Mouse (Mus musculus): ENCODE data around the gene Nmrk2. TPM values are rescaled to one million over a fixed set of nuclear protein-coding genes. Genes with fewer than 3 reads are reported as not detected.

Nmrk2 gene
- total RNA-seq, 1 experiment from 2014 or later: not detected

DNA sequence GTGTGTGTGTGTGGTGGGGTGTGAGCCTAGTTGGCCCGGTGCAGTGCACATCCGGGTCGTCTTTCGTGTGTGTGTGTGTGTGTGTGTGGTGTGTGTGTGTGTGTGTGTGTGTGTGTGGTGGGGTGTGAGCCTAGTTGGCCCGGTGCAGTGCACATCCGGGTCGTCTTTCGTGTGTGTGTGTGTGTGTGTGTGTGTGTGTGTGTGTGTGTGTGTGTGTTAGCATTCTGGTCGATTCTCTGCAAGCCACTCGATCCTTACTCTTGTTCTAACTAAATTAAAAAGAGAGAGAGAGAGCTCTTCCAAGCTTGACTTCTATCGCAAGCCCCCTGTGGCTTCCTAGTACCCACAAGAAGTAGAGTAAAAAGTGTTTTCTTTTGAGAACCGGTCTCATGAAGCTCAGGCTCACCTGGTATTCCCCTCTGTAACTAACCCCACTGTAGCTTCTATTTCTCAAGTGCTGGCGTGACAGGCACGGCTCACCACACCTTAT lies 32.4 kb downstream of the Nmrk2 start:
- peak; percentile 20; the same call in 1 of the 2 replicates for ATAC-seq (replicated peaks; ENCODE audit: low read depth, poor library complexity, severe bottlenecking)

DNA sequence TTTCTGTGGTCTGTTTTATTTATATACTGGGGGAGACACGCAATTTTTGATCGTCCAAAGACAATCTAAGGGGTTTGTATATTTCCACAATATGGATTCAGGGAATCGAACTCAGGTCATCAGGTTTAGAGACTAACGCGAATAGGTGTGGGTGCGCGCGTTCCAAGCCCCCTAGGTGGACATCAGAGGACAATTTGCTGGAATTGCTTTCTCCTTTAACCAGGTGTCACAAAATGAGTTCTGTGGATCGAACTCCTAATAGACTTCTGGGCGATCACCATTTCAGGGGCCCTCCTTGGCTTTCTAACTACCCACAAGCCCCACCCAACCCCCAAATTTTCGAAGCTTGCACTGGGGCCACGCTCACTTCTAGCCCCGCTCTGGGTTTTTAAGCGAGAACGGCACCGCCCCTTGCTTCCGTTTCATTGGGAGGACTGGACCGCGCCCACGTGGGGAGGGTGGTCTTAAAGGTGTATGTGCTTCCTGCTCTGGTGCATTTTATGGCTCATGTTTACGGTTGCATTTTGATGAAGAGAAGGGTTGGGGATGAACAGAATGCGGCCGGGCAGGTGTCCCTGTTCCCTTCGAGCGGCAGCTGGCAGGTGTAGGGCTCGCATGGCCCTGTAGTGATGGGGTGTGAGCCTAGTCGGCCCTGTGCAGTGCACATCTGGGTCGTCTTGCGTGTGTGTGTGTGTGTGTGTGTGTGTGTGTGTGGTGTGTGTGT lies 33.2 kb downstream of the Nmrk2 start:
- peak; percentile 55 for ATAC-seq (replicated peaks; ENCODE audit: low read depth, poor library complexity, severe bottlenecking)

DNA sequence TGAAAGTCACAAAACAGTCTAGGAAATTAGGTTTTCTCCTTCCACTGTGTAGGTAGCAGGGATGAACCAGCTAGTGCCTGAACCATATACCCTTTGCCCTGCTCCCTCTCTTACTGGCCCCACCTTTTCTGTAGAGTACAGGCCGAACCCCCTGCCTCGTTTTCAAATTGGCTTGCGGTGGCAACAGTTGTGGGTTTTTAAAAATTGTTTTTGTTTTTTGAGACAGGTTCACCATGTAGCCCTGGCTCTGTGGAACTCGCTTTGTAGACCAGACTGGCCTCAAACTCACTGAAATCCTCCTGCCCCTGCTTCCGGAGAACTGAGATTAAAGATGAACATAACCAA lies 33.8 kb downstream of the Nmrk2 start:
- peak; percentile 9; the same call in 1 of the 2 replicates for ATAC-seq (replicated peaks; ENCODE audit: low read depth, poor library complexity, severe bottlenecking)

DNA sequence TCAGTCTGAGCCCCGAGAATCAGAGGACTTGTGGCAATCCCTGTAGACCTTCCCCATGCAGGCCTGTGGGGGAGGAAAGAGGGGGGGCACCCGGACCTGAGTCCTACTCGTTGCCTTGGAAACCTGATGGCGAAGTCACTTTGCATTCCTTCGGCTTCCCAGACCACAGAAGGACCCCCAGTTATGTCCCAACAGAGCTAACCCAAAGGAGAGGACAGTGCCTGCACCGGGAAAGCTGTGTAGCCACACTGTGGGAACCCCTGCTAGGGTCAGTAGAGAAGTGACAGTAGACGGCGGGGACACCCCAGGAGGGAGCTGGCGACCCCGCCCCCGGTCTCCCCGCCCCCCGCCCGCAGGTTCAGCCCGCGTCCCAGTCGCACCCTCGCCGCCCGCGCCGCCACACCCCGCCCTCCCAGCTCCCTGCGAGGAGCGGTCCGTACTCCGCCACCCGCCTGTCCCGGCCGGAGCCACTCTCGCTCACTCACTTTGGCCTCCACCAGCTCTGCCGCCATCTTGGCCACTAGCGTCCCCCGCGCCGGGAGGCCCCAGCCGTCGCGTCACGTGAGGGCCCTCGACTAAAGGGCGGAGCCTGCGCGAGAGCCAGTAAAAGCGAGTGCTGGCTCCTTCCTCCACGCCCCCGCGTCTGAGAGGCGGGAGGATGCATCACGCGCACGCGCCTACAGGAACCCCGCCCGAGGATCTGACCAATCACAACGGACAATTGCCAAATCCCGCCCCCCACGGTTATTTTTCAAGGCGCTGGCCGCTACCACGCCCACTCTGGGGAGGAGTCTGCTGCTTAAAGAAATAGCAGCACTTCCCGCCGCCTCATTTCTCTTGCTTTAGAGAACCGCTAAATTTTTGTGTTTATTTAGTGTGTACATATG lies 34.4 kb downstream of the Nmrk2 start, which contains the start of gene Pias4:
Gene Pias4 (minus strand): TSS at position 724 of the 887 bp plus-strand sequence.
- peak; percentile 85 for ATAC-seq (replicated peaks; ENCODE audit: low read depth, poor library complexity, severe bottlenecking)

DNA sequence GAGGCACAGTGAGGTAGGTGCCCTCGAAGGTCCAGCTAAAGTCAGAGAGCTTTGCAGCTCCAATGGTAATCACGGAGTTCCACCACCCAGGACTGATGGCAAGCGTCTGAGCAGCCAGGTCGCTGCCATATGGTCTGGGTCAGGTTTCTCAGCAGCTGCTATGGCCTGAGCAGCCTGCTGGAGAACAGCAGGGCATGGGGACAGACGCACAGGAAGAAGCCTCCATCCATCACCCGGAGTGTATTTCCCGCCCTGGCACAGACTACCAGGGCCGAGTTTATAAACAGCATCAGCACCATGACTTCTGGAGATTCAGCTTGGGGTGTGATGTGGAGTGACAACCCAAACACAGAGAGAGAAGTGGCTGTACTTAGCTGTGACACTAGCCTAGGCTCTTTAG lies 36.7 kb downstream of the Nmrk2 start:
- no peak for ATAC-seq (replicated peaks; ENCODE audit: low read depth, poor library complexity, severe bottlenecking)

DNA sequence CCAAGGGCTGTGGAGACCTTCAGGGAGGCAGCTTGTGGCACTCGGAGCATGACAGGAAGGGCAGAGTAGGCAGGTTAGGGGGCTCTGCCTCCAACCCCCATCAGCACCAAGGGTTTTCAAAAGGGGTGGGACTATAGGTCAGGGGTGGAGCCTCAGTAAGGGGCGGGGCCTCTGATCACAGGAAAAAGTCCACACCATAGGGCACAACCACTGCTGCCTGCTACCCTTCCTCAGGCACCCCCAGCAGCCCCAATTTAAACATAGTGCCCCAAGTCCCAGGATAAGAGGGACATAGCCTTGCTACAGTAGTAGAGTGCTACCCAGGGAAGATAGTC lies 39.6 kb downstream of the Nmrk2 start:
- ATAC-seq (replicated peaks; ENCODE audit: low read depth, poor library complexity, severe bottlenecking): peak; percentile 63

DNA sequence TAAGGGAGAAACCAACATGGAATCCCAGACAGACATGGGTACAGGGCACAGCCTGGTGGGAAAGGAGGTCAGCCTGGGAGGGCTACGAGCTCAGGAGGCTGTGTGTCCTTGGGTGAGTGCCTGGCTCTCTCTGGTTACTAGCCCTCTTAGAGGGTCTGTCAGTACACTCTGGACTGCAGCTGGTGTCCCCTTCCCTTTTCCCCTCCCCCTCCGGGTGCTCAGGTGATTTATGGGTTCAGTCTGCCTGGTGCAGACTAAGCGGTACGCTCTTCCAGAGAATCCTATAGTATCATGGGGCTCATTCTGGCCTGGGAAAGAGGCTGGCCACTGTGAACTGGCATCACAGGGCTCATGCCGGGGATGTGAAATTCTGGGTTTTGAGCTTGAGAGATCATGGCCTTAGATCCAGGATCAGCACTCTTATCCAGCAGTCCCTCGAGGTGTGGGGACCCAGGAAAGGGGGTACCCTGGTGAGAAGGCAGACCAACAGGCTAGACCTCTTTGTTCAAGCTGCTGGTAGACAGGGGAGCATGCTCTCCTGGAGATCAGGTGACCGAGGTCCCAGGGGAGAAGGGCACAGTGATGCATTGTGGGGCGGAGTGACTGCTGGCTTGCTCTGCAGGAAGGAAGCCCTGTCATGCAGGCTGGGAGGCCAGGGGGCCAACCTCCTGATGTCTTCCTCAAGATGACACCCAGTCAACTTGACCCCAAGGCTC lies 40.1 kb downstream of the Nmrk2 start:
- ATAC-seq (replicated peaks; ENCODE audit: low read depth, poor library complexity, severe bottlenecking): peak; percentile 37

DNA sequence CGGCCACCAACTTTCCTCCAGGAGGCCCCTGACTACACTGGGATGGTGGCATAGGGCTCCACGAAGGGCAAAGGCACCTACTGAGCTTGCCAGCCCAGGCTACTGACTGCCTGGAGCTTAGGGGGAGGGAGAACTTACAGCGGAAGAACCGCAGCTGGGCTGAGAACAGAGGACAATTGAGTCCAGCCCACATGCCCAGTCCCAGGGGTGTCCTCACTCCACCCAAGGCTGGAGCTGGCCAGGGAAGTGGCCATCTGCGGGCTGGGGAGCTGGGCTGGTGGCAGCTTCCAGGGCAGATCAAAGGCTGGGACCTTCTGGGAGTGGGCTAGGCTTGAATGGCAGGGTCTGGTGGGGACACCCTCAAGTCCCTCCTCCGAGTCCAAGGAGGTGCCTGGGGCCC lies 47.1 kb downstream of the Nmrk2 start:
- no peak for ATAC-seq (replicated peaks; ENCODE audit: low read depth, poor library complexity, severe bottlenecking)

DNA sequence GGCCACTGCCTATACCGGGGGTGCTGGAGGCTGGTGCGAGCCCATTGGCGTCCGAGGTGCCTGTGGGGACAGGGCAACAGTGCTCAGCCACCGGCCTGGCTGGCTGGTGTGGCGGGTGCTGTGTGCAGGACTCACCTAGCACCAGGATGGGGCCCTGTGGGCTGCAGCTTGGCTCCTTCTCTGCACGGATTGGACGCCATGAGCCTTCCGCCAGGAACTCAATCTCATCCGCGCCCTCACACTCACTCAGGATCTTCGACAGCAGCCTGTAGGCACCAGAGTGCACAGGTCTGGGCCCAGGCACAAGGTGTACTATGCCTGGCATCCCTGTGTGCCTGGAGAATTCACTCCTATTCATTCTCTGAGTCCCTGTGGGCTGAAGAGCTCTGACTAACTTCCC lies 47.5 kb downstream of the Nmrk2 start:
- no peak for ATAC-seq (replicated peaks; ENCODE audit: low read depth, poor library complexity, severe bottlenecking)

DNA sequence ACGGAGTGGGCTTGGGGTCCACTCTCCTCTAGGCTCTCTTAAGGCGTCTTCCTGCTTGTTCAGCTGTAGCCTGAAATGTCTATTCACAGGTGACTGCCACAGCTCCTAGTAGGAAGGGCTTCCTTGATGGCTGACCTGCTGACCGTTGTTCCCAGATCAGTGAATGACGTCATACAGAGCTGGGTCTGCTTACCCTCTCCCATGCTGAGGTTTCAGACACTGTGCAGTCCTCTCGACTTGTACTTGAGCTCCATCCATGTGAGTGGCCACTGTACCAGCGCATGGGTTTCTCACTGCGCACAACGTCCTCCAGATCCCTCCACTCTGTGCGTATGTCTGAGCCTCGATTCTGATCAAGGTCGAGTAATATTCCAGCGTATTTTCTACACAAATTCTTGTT lies 49.2 kb downstream of the Nmrk2 start:
- ATAC-seq (replicated peaks; ENCODE audit: low read depth, poor library complexity, severe bottlenecking): no peak

DNA sequence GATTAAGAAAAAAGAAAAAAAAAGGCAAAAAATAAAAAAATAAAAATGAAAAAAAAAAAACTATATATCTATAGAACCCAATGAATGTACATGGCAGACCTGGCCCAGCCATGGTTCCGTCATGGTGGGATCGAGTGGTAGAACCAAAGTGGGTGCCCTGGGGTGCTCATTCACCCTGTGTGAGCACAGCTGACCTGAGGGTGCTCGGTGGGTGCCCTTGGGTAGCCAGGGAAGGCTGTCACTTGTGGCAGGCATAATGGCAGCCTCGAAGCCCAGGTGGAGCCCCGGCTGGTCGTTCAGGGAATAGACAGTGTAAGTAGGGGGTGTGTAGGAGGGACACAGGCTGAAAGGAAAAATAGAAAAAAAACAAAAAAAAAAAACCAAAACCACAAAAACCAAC lies 50.6 kb downstream of the Nmrk2 start:
- no peak for ATAC-seq (replicated peaks; ENCODE audit: low read depth, poor library complexity, severe bottlenecking)

Other genes starting within 250 kb of the Nmrk2 start
- 0.18 and 2.2 TPM in 2 replicates for gene Gng7, start 187.1 kb downstream of the Nmrk2 start, total RNA-seq (2017)
- not detected in 2 replicates for gene Diras1, start 176.4 kb downstream of the Nmrk2 start, total RNA-seq (2017)
- gene Slc39a3, start 164.6 kb downstream of the Nmrk2 start, total RNA-seq (2017): 4.1 and 5.5 TPM in 2 replicates
- 41.4 and 43.1 TPM in 2 replicates for gene Sgta, start 141.9 kb downstream of the Nmrk2 start, total RNA-seq (2017)
- gene Thop1, start 132.0 kb downstream of the Nmrk2 start, total RNA-seq (2017): 18.6 and 25.9 TPM in 2 replicates
- 0.18 and 0.58 TPM in 2 replicates for gene Creb3l3, start 103.2 kb downstream of the Nmrk2 start, total RNA-seq (2017)
- 56.2 and 61.8 TPM in 2 replicates for gene Map2k2, start 96.1 kb downstream of the Nmrk2 start, total RNA-seq (2017)
- 13.1 and 14.5 TPM in 2 replicates for gene Zbtb7a, start 66.8 kb downstream of the Nmrk2 start, total RNA-seq (2017)
- gene Pias4, start 34.1 kb downstream of the Nmrk2 start, total RNA-seq (2017): 8.4 and 17.5 TPM in 2 replicates
- gene Eef2, start 25.4 kb downstream of the Nmrk2 start, total RNA-seq (2017): 1,623 and 1,948 TPM in 2 replicates
- 14.3 and 29.8 TPM in 2 replicates for gene Dapk3, start 19.0 kb downstream of the Nmrk2 start, total RNA-seq (2017)
- gene 4930442H23Rik, start 18.2 kb downstream of the Nmrk2 start, total RNA-seq (2017): not detected in 2 replicates
- gene Atcay, start 28.8 kb upstream of the Nmrk2 start, total RNA-seq (2017): not detected in 2 replicates
- gene Zfr2, start 31.1 kb upstream of the Nmrk2 start, total RNA-seq (2017): 0.19 TPM in 1 of 2 replicates, not detected in the other
- 19.7 and 20.3 TPM in 2 replicates for gene Matk, start 50.9 kb upstream of the Nmrk2 start, total RNA-seq (2017)
- gene Mrpl54, start 64.9 kb upstream of the Nmrk2 start, total RNA-seq (2017): 132 and 198 TPM in 2 replicates
- gene Apba3, start 64.9 kb upstream of the Nmrk2 start, total RNA-seq (2017): 12.1 and 14.5 TPM in 2 replicates
- 3.5 and 4.4 TPM in 2 replicates for gene Tjp3, start 89.5 kb upstream of the Nmrk2 start, total RNA-seq (2017)
- gene Pip5k1c, start 90.9 kb upstream of the Nmrk2 start, total RNA-seq (2017): 24.4 and 36.8 TPM in 2 replicates
- gene Cactin, start 119.1 kb upstream of the Nmrk2 start, total RNA-seq (2017): 27.9 and 35.1 TPM in 2 replicates
- gene Tbxa2r, start 126.7 kb upstream of the Nmrk2 start, total RNA-seq (2017): 3.4 and 4.2 TPM in 2 replicates
- gene Gipc3, start 141.2 kb upstream of the Nmrk2 start, total RNA-seq (2017): not detected in 2 replicates
- gene Hmg20b, start 148.4 kb upstream of the Nmrk2 start, total RNA-seq (2017): 33.2 and 35.5 TPM in 2 replicates
- gene Mfsd12, start 155.4 kb upstream of the Nmrk2 start, total RNA-seq (2017): 8.7 and 17.4 TPM in 2 replicates
- 0.23 TPM in 1 of 2 replicates, not detected in the other for gene 4930404N11Rik, start 163.8 kb upstream of the Nmrk2 start, total RNA-seq (2017)
- 21.9 and 24.8 TPM in 2 replicates for gene Fzr1, start 176.5 kb upstream of the Nmrk2 start, total RNA-seq (2017)
- gene Dohh, start 182.4 kb upstream of the Nmrk2 start, total RNA-seq (2017): 34.7 and 50.7 TPM in 2 replicates
- 0.19 and 2.4 TPM in 2 replicates for gene Gm48551, start 182.4 kb upstream of the Nmrk2 start, total RNA-seq (2017)
- 1.6 TPM in 1 of 2 replicates, not detected in the other for gene Gm48552, start 187.0 kb upstream of the Nmrk2 start, total RNA-seq (2017)
- gene Smim24, start 191.0 kb upstream of the Nmrk2 start, total RNA-seq (2017): 5.0 and 13.2 TPM in 2 replicates